Mouse (Mus musculus) neural tube, embryonic 14.5 days (tissue): Measurements from ENCODE around the gene Hspa12a. TPM values are rescaled to one million over a fixed set of nuclear protein-coding genes. Genes with fewer than 3 reads are reported as not detected.

Experiments used
- ATAC-seq: fragments of 200-750 bp; cut with Nextera tagmentation; 2 replicates; pipeline ENCODE4 v1.8.0; 2017; ENCODE audit warnings: low read depth, mild to moderate bottlenecking, moderate TSS enrichment, moderate library complexity
- H3K27ac ChIP-seq: fragments of 300-500 bp; sonication (generic); 2 replicates; pipeline ENCODE4 v1.5.1; 2014; ENCODE audit warnings: low read depth, mild to moderate bottlenecking, control low read depth, low read length, moderate library complexity, mixed read lengths
- H3K27me3 ChIP-seq: fragments of 300-500 bp; sonication (generic); 2 replicates; pipeline ENCODE4 v1.6.1; 2014; ENCODE audit warnings: low read length; ENCODE audit not compliant: control insufficient read depth, insufficient read depth
- H3K36me3 ChIP-seq: fragments of 300-500 bp; sonication (generic); 2 replicates; pipeline ENCODE4 v1.6.1; 2014; ENCODE audit warnings: low read length, mixed read lengths; ENCODE audit not compliant: control insufficient read depth, insufficient read depth
- H3K4me1 ChIP-seq: fragments of 300-500 bp; sonication (generic); 2 replicates; pipeline ENCODE4 v1.6.1; 2014; ENCODE audit warnings: low read length; ENCODE audit not compliant: control insufficient read depth, insufficient read depth
- H3K4me2 ChIP-seq: fragments of 300-500 bp; sonication (generic); 2 replicates; pipeline ENCODE4 v1.6.1; 2014; ENCODE audit warnings: mild to moderate bottlenecking, low read depth, low read length, control low read depth
- H3K4me3 ChIP-seq: fragments of 300-500 bp; sonication (generic); 2 replicates; pipeline ENCODE4 v1.5.1; 2014; ENCODE audit warnings: low read depth, low read length, control low read depth, mixed read lengths
- H3K9ac ChIP-seq: fragments of 300-500 bp; sonication (generic); replicated peaks from 2 replicates; pipeline ENCODE4 v1.6.1; 2014; ENCODE audit warnings: low read depth, mild to moderate bottlenecking, control low read depth, low read length, mixed read lengths
- H3K9me3 ChIP-seq: fragments of 300-500 bp; sonication (generic); 2 replicates; pipeline ENCODE4 v1.6.1; 2016; ENCODE audit warnings: low read length; ENCODE audit not compliant: control insufficient read depth
- WGBS: fragments of 180-500 bp; shearing (Covaris S2); extraction: QIAGEN DNeasy Blood & Tissue Kit; methylation state at CpG from one replicate; pipeline ENCODE4 v1.1.7; 2014; 5-methylcytosine and 5-hydroxymethylcytosine counted together
- polyA plus RNA-seq: library from polyadenylated mRNA; unstranded; fragments of >200 nt; fragmentation: Nextera tagmentation; extraction: Ambion mirVana; gene quantifications from 2 replicates; pipeline ENCODE4 v1.2.1, GENCODE M21; 2014

Gene Hspa12a
- polyA plus RNA-seq, 1 experiment from 2014 or later = 45.3 TPM

DNA sequence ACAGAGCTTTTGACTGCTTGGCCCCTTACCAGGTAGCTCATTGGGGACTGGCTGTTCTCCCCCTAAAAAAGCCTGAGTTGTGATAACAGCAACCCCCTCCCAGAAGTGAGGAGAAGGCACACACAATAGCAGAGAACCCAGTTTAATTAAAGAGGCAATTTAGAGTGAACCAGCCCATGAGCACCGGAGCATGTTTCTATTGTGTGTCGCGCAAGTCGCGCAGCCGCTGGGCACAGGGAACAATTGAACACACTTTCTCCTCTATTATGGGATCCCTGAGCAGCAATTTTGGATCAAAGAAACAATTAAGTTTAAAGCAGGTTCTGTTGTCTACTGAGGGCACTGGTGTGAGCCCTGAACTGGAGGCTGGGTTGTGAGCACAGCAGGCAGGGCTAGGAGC lies 176.1 kb downstream of the Hspa12a start:
- Histone ChIP-seq H3K27me3 (no peaks in the 10 kb centered on the region), H3K4me2 (no peak overlapping the region), H3K27ac (no peak overlapping the region), H3K9ac (no peak overlapping the region), H3K4me1 (no peaks in the 10 kb centered on the region), H3K9me3 (no peaks in the 10 kb centered on the region), H3K36me3 (no peaks in the 10 kb centered on the region), H3K4me3 (no peak overlapping the region)
- no peak for ATAC-seq
- 11% methylated on average over 6 of the region's 6 CpGs for WGBS

DNA sequence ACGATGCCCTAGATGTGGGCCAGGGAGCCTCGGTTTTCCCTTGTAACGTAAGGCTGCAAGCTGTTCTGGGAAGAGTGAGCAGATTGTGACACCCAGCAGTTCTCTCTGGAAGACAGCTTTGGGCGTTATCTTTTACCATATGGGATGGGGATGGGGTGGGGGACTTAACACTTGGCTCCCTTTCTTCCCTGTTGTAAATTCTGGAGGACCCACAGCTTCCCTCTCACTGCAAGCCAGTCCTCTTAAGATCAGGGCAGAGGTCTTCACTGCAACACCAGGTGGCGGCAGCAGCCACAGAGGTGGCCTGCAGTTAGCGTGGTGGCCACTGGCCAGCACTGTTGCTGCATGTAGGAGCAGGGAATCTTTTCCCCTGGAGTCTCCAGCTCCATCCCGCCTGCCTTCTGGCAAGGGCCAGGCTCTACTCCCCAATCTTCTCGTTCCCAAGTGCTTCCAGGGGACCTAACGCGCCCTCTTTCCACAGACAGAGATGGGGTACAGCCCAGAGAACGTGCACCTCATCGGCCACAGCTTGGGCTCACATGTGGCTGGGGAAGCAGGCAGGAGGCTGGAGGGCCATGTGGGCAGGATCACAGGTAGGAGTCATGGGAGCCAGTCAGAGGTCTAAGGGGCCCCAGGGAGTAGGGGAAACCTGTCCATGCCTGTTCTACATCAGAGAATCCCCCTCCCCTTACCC lies 180.5 kb downstream of the Hspa12a start:
- H3K9ac ChIP-seq = no peak overlapping the region

DNA sequence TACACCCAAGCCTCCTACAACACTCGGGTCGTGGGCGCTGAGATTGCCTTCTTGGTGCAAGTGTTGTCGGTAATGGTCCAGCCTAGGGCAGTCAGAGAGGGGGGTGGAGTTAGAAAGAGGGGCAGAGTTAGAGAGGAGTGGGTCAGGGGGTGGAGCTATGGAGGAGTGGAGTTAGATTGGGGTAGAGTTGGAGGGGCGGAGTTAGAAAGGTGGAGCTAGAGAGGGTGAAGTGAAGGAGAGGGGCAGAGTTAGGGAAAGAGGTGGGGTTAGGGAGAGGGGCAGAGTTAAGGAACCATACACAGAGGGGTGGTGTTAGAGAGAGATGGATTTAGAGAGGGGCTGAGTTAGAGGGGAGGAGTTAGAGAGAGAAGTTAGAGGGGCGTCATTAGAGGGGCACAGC lies 181.1 kb downstream of the Hspa12a start:
- Histone ChIP-seq H3K4me3 (no peak overlapping the region), H3K27me3 (no peaks in the 10 kb centered on the region), H3K27ac (no peak overlapping the region), H3K36me3 (no peaks in the 10 kb centered on the region), H3K9me3 (no peaks in the 10 kb centered on the region), H3K4me2 (no peak overlapping the region), H3K4me1 (no peaks in the 10 kb centered on the region), H3K9ac (no peak overlapping the region)
- 26% methylated on average over 6 of the region's 6 CpGs for WGBS
- ATAC-seq = no peak

More for the DNA sequence above, 180.5 kb downstream of the Hspa12a start:
- no peaks in the 10 kb centered on the region for H3K4me1 ChIP-seq
- 10% methylated on average over 12 of the region's 12 CpGs for WGBS
- H3K27me3 ChIP-seq = no peaks in the 10 kb centered on the region
- H3K4me3 ChIP-seq = no peak overlapping the region
- H3K4me2 ChIP-seq = 0 out of 2 replicates have a peak overlapping the region, but pooled peaks have one; percentile 16
- H3K27ac ChIP-seq = no peak overlapping the region
- no peaks in the 10 kb centered on the region for H3K36me3 ChIP-seq
- no peaks in the 10 kb centered on the region for H3K9me3 ChIP-seq
- ATAC-seq = peak; percentile 89

DNA sequence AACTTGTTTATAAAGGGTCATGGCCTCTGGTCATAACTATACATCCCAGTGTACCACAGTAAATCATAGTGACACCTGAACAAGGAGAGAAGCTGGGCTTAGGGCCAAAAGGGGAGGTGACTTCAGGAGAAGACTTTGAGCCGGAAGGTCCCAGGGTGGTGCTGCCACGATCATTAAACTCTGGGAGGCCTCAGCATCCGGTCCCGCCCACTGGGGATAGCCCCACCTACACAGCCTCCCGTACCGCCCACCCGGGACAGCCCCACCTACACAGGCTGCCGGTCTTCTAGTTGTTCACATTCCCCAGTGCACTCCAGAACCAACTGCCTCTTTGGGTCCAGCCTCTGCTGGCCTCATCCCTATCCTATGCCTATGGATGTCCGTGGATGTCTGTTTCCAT lies 184.0 kb downstream of the Hspa12a start, which contains the start of gene Pnliprp2:
Gene Pnliprp2, plus strand, starts transcription at position 297 of the 400 bp plus-strand sequence.
- H3K27ac ChIP-seq = no peak within 1 kb of the TSS
- H3K4me3 ChIP-seq = no peak within 1 kb of the TSS
- H3K9me3 ChIP-seq = no peaks in the 10 kb centered on the region
- H3K4me2 ChIP-seq = no peak within 1 kb of the TSS
- no peaks in the 10 kb centered on the region for H3K36me3 ChIP-seq
- H3K4me1 ChIP-seq = no peaks in the 10 kb centered on the region
- no peak for ATAC-seq
- H3K27me3 ChIP-seq = no peaks in the 10 kb centered on the region
- WGBS = 58% methylated on average over 9 of the region's 9 CpGs
- H3K9ac ChIP-seq = no peak within 1 kb of the TSS

DNA sequence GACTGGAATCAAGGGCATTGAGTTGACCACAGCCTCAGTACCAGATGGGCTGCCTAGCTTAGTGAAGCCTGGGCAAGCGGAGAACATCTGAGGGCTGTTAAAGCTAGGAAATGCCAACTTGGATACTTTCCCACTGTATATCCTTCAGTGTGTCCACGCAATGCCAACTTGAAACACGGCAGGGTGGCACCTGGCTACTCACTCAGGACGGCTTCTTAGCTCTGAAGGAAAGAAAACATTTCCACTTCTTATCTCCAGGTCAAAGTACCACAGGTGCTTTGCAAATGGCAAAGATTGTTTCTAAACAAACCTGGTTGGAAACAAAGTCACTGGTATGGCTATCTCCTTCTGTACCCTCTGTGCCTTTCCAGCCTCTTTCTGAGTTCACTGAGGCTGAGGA lies 184.6 kb downstream of the Hspa12a start:
- no peak overlapping the region for H3K4me3 ChIP-seq
- no peaks in the 10 kb centered on the region for H3K4me1 ChIP-seq
- no peaks in the 10 kb centered on the region for H3K27me3 ChIP-seq
- no peak for ATAC-seq
- H3K9ac ChIP-seq = no peak overlapping the region
- H3K9me3 ChIP-seq = no peaks in the 10 kb centered on the region
- no peak overlapping the region for H3K27ac ChIP-seq
- H3K4me2 ChIP-seq = no peak overlapping the region
- no peaks in the 10 kb centered on the region for H3K36me3 ChIP-seq
- 95% methylated on average over 4 of the region's 4 CpGs for WGBS

DNA sequence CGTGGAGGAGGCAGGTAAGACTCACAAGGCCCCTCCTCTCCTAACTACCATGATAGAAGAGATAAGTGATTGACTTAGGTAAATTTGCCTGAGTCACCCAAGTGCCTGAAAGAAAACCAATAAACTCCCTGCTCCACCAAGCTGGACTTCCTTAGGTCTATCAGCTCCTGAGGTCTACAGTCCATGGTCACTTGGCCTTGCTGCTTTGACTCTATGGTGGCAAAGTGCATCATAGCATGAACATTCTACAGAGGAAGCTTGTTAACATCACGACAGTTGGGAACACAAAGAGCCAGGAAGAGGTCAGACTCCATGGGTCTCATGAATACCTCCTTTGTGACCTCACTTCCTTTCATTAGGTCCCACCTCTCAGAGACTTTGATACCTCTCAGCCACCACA lies 191.9 kb downstream of the Hspa12a start:
- no peaks in the 10 kb centered on the region for H3K27me3 ChIP-seq
- H3K27ac ChIP-seq = no peak overlapping the region
- H3K4me3 ChIP-seq = no peak overlapping the region
- no peaks in the 10 kb centered on the region for H3K9me3 ChIP-seq
- no peak for ATAC-seq
- H3K9ac ChIP-seq = no peak overlapping the region
- H3K4me2 ChIP-seq = no peak overlapping the region
- no peaks in the 10 kb centered on the region for H3K4me1 ChIP-seq
- WGBS = 71% methylated on average over 2 of the region's 2 CpGs
- no peaks in the 10 kb centered on the region for H3K36me3 ChIP-seq

DNA sequence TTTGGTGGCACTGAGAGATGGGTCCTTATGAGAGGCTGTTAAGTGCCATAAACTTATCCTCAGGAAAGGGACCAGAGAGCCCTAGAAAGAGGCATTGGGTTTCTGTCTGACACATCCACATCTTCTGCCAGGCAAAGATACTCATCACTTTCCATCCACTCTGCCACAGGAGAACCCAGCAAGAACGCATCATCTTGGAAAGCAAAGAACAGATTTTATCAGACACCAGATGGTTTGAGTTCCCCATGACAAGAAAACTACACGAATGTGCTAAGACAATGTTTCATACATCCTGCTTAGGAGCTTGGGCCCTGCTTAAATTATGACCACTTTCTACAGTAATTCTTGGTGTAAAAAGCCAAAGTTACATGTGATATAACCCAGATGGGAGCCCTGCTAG lies 192.6 kb downstream of the Hspa12a start:
- no peak overlapping the region for H3K4me3 ChIP-seq
- WGBS = 84% methylated on average over 2 of the region's 2 CpGs
- no peaks in the 10 kb centered on the region for H3K4me1 ChIP-seq

DNA sequence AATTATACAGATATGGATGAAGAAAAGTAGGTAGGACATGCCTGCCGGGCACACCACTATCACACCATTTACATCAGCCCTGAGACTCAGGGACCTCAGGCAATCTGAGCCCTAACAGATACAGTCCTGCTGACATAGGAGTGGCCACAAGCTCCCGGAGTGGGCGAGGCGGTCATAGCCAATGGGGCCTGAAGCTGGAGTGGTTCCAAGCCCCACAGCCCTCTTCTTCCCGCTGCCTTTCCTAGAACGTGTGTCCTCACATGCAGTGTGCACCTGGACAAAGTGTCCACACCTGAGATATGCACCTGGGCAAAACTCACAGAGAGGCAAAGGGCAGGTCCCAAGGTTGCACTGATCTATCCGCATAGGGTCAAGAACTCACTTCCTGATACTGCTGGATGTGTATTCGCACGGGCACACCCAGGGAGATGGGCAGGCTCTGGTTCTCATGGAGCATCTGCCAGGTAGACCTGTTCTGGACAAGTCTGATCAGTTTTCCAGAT lies 195.9 kb downstream of the Hspa12a start:
- H3K27me3 ChIP-seq = no peaks in the 10 kb centered on the region
- H3K4me3 ChIP-seq = no peak overlapping the region
- H3K4me2 ChIP-seq = no peak overlapping the region
- H3K4me1 ChIP-seq = no peaks in the 10 kb centered on the region
- H3K9ac ChIP-seq = no peak overlapping the region
- WGBS = 91% methylated on average over 9 of the region's 9 CpGs
- no peak overlapping the region for H3K27ac ChIP-seq
- H3K9me3 ChIP-seq = no peaks in the 10 kb centered on the region
- ATAC-seq = no peak
- H3K36me3 ChIP-seq = no peaks in the 10 kb centered on the region

More for the DNA sequence above, 192.6 kb downstream of the Hspa12a start:
- H3K9me3 ChIP-seq = no peaks in the 10 kb centered on the region
- ATAC-seq = no peak
- H3K27me3 ChIP-seq = no peaks in the 10 kb centered on the region
- H3K27ac ChIP-seq = no peak overlapping the region
- no peak overlapping the region for H3K4me2 ChIP-seq
- H3K9ac ChIP-seq = no peak overlapping the region
- no peaks in the 10 kb centered on the region for H3K36me3 ChIP-seq
